In the genomic region with DNA sequence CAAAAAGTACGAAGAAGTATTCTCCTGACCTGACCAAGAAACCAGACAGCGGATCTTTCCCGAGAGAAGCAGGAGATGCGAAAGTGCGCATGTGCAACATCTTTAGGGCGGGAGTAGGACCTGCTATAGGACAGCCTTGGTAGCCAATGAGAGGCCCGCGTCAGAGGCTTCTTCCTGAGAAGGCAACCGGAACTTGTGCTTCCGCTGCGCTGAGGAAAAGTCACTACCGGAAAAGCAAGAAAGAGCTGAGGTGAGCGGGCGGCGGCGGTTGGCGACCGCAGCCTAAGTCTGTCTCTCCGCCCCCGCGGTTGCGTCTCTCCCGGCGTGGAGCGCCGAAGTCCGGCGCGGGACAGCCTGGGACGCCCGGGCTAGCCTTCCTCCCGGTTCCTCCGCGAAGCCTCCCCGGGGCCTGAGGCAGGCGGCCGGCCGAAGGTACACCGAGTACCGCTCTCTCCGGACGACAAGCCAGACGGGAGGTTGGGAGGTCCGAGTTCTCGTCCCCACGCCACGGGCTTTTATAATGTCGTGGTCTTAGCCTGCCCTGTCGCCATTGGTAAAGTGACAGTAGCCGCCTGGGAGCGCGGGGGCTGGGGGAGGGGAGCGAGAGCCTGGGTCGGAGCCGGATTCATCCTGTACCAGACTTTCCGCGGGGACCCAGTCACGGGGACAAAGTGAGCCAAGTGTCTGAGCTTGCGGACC, we compare ENCODE assay signal across 8 mouse cellular contexts. TPM values are rescaled to one million over a fixed set of nuclear protein-coding genes. Genes with fewer than 3 reads are reported as not detected.
A peak's percentile ranks its signal among the peaks of the same experiment; 100 is the strongest.
DNase-seq lines count a peak whose midpoint lies in the region; ATAC-seq lines count a peak whose summit lies in the region.

A gene (plus strand): TSS at position 166 of the 699 bp plus-strand sequence.

- no peaks in the 10 kb centered on the region for H3K27me3 ChIP-seq in intestine, embryonic 14.5 days (replicated peaks; ENCODE audit: control insufficient read depth, insufficient read depth, low read length)

- H3K9me3 ChIP-seq in intestine, embryonic 14.5 days (ENCODE audit: control insufficient read depth, low read length) = no peaks in the 10 kb centered on the region

- peak within 1 kb of the TSS; percentile 92 for H3K9ac ChIP-seq in intestine, embryonic 14.5 days (ENCODE audit: low read length)

- DNase-seq in adrenal gland, adult 18-20 months (ENCODE audit: low spot score in 2 of 2) = peak; percentile 82 to 85
- peak; percentile 97 for DNase-seq in embryo, embryonic 11 days
- DNase-seq in gastrocnemius, postnatal 25 days = peak; percentile 92
- peak; percentile 90 for DNase-seq in intestine, embryonic 14.5 days (ENCODE audit: low spot score)
- peak; percentile 95 to 97 for DNase-seq in left cerebral cortex, postnatal 14 days (ENCODE audit: low spot score in 2 of 2)
- peak; percentile 98 for DNase-seq in mesoderm, embryonic 11.5 days (ENCODE audit: low read depth, low spot score)
- peak; percentile 93 to 97 for DNase-seq in right cerebral cortex, postnatal 36 days (ENCODE audit: low spot score in 2 of 2)
- peak; percentile 93 for DNase-seq in yolk sac, embryonic 10.5 days (ENCODE audit: low spot score)

- peaks cover 32% of the 10 kb centered on the region; the same call in 1 of the 2 replicates for H3K36me3 ChIP-seq in intestine, embryonic 14.5 days (ENCODE audit: control insufficient read depth, insufficient read depth, low read length)

- H3K27ac ChIP-seq in intestine, embryonic 14.5 days (ENCODE audit: low read depth) = peak within 1 kb of the TSS; percentile 85

- intact Hi-C loops in left cerebral cortex, postnatal 14 days (cut with DNase I) = loop anchor here (5.0 kb wide), 1 partner anchor 195 kb away; no protein-coding TSS in a partner anchor

- H3K4me1 ChIP-seq in intestine, embryonic 14.5 days (replicated peaks; ENCODE audit: control insufficient read depth, insufficient read depth, low read length) = peaks cover 4% of the 10 kb centered on the region

- 1% methylated on average over 59 of the region's 59 CpGs for WGBS in intestine, embryonic 14.5 days

- peak; percentile 98 for ATAC-seq in intestine, embryonic 14.5 days (replicated peaks; ENCODE audit: low FRiP score, low TSS enrichment, low read depth)

- H3K4me3 ChIP-seq in intestine, embryonic 14.5 days (ENCODE audit: low read depth, low read length) = peak within 1 kb of the TSS; percentile 95

- peak within 1 kb of the TSS; percentile 90 for H3K4me2 ChIP-seq in intestine, embryonic 14.5 days (ENCODE audit: low read length)

RNA-seq across cellular contexts. Expression of the gene that starts here (rescaled TPM):
- total RNA-seq in adrenal gland, adult 18-20 months (2021) = 10 to 100 TPM; 44.6 to 53.3 TPM
- total RNA-seq in gastrocnemius, postnatal 25 days (2021) = 10 to 100 TPM; 13.6 to 16.1 TPM
- 64.7 and 66.6 TPM in 2 replicates for polyA plus RNA-seq in intestine, embryonic 14.5 days (2014; fragmentation: Nextera tagmentation; extraction: Ambion mirVana)
- 10 to 100 TPM; 30.2 to 36.5 TPM for total RNA-seq in left cerebral cortex, postnatal 14 days (2021)

Comparison
In these comparisons a context has a peak if more than half of its experiments do, and no peak if none do; other contexts are left out.
1. Peak in every context shown above with its lines: DNase-seq, ATAC-seq, H3K4me3 ChIP-seq and H3K27ac ChIP-seq.